Mouse (Mus musculus) thymus, adult 2 months (tissue): Measurements from ENCODE around the gene Rad54l. TPM values are rescaled to one million over a fixed set of nuclear protein-coding genes. Genes with fewer than 3 reads are reported as not detected.
A peak's percentile ranks its signal among the peaks of the same experiment; 100 is the strongest.

Source experiments
- DNase-seq: peaks from one replicate; pipeline ENCODE4 v3.0.0; 2021
- H3K27ac ChIP-seq: fragments of 200-500 bp; 2 replicates; pipeline ENCODE4 v1.5.1; 2012; ENCODE audit warnings: low read length, control low read depth; ENCODE audit not compliant: control insufficient read depth, insufficient read depth
- H3K27me3 ChIP-seq: fragments of 200-500 bp; 2 replicates; pipeline ENCODE4 v1.6.1; 2012; ENCODE audit warnings: mild to moderate bottlenecking, low read length, moderate library complexity, mixed read lengths; ENCODE audit not compliant: control insufficient read depth, insufficient read depth
- H3K36me3 ChIP-seq: fragments of 200-500 bp; 2 replicates; pipeline ENCODE4 v1.6.1; 2012; ENCODE audit warnings: mild to moderate bottlenecking, low read length, moderate library complexity; ENCODE audit not compliant: control insufficient read depth, insufficient read depth
- H3K4me1 ChIP-seq: fragments of 200-500 bp; replicated peaks from 2 replicates; pipeline ENCODE4 v1.6.1; 2012; ENCODE audit warnings: low read length; ENCODE audit not compliant: control insufficient read depth, insufficient read depth
- H3K4me3 ChIP-seq: fragments of 200-500 bp; 2 replicates; pipeline ENCODE4 v1.5.1; 2012; ENCODE audit warnings: mild to moderate bottlenecking, low read length, control low read depth, moderate library complexity; ENCODE audit not compliant: control insufficient read depth, insufficient read depth
- CTCF ChIP-seq: fragments of 200-500 bp; IDR thresholded peaks from 2 replicates; pipeline ENCODE4 v1.5.1; 2012; ENCODE audit warnings: mild to moderate bottlenecking, control low read depth, low read length, moderate library complexity, borderline replicate concordance; ENCODE audit not compliant: control insufficient read depth, poor library complexity, insufficient read depth; ENCODE audit errors: extremely low read depth
- POLR2A ChIP-seq: fragments of 200-500 bp; IDR thresholded peaks from 2 replicates; pipeline ENCODE4 v1.6.1; 2012; ENCODE audit warnings: mild to moderate bottlenecking, low read length, control low read depth, moderate library complexity; ENCODE audit not compliant: control insufficient read depth, poor library complexity, insufficient read depth; ENCODE audit errors: extremely low read depth
- WGBS: fragments of 180-500 bp; shearing (Covaris S2); methylation state at CpG from one replicate; pipeline ENCODE4 v1.1.7; 2018; 5-methylcytosine and 5-hydroxymethylcytosine counted together
- polyA plus RNA-seq: library from polyadenylated mRNA; depleted of rRNA; stranded (reverse); fragments of >200 nt; gene quantifications from 2 replicates; pipeline ENCODE4 v1.2.3, GENCODE M21; 2012

Rad54l gene
- polyA plus RNA-seq, 1 experiment, result 12.7 TPM

DNA sequence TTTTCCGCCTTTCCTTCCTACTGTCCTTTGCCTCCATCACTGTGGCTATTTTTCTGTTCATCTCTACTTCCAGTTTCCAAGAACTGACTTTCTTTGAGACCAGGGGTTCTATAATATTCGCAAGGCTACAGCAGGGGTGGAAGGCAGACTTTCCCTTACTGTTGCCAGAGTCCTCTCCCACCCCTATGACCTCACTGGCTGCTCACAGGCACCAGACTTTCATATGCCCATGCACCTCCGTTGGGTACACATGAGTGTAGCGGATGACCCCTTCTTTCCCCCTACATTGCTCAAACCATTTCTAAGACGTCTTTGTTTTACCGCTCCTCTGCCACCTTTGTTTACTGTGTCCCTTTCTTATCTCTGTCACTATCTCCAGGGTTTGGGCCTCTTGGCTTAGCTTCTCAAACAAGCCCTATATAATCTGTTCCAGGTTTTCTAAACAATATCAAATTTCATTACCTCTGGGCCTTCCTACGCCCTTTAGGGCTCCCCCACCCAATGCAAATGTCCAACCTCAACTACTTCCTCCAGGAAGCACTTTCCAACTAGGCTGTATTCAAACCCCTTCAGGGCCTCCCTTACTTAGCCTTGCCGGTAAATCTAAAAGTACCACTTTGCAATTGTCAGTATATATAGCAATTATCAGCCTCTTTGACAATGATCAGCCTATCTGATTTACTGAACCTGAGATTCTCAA lies 42.4 kb upstream of the Rad54l start:
- no peak overlapping the region for H3K27ac ChIP-seq
- H3K27me3 ChIP-seq, result no peaks in the 10 kb centered on the region
- H3K4me1 ChIP-seq, result peaks cover 7% of the 10 kb centered on the region
- WGBS, result 81% methylated on average over 8 of the region's 8 CpGs
- H3K36me3 ChIP-seq, result no peaks in the 10 kb centered on the region
- no peak for DNase-seq
- no peak for TF ChIP-seq POLR2A
- no peak for TF ChIP-seq CTCF
- H3K4me3 ChIP-seq, result no peak overlapping the region

DNA sequence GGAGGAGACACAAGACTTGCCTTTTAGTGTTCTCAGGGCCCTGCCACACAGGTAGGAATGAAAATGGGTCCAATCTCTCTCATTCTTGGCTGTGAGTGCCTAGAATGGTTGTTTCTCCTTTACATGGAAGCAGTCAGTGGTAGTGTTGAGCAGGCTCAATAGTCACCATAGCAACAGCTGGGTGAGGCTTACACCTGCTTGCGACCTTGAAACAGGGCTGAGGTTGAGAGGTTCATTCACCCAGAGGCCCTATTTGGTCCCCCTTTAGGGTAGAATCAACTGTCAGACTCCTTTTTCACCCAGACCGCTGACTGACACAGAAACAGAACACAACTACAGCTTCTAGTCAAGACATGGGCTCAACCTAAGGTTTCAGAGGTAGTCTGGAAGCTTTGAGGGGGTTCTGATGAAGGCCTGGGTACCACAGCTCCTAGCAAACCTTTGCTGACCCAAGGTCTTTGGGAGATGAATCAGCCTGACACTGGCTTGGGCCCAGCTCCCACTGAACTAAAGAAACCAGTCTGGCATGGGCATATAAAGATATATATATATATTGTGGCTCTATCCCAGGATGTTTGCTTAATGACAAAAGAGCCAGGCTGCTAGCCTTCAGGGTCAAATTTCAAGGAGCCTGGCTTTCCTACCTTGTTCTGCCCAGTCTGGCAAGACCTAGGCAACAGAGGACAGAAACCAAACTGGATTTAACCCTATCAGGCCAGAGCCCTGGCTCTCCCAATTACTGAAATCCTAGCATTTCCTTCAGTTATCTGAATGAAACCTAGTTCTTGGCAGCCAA lies 41.5 kb upstream of the Rad54l start:
- peaks cover 8% of the 10 kb centered on the region for H3K4me1 ChIP-seq
- DNase-seq, result no peak
- TF ChIP-seq CTCF, result no peak
- TF ChIP-seq POLR2A, result no peak
- no peak overlapping the region for H3K4me3 ChIP-seq
- H3K36me3 ChIP-seq, result no peaks in the 10 kb centered on the region
- no peaks in the 10 kb centered on the region for H3K27me3 ChIP-seq
- H3K27ac ChIP-seq, result no peak overlapping the region
- WGBS, result 70% methylated on average over 2 of the region's 2 CpGs

DNA sequence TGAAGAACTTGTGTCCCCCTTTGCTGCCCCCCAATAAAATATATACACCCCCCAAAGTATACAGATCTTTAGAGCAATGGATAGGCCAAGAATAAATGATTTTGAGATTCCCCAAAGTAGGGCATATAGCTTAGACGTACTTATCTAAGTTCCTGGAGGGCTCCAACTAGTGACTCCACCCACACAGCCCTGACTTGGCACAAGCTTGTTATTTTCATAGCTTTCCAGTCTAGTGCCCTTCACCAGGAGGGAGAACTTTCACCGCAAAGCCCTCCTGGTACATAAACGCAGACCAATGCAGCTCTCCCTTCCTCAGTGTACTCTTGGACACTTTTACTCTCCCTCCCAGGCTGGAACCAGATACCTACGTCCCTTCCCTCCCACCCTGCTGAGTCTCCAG lies 38.7 kb upstream of the Rad54l start:
- WGBS, result 89% methylated on average over 4 of the region's 4 CpGs
- Histone ChIP-seq H3K27ac (no peak overlapping the region), H3K27me3 (no peaks in the 10 kb centered on the region), H3K36me3 (0 out of 2 replicates have a peak, but pooled peaks cover 7% of the 10 kb centered on the region), H3K4me1 (peaks cover 3% of the 10 kb centered on the region; the same call in 1 of the 2 replicates), H3K4me3 (no peak overlapping the region)
- no peak for DNase-seq
- TF ChIP-seq POLR2A (no peak), CTCF (no peak)

DNA sequence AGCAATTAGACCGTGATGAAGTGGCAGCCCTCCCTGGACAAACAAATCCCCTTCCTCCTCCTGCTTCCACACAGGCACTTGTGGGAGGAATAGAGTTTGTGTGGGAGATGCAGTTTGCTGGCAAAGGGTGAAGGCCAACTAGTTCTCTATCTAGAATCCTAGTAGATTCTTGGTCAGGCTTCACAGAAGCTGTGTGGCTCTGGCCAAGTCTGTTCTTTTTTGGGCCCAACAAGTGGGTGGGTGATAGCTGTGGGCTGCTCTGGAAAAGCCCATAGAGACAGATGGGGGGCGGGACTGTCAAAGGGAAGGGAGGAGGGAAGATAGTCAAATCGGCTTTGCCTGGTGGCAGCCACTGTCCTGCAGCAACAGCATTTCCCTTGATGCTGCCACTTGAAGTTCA lies 37.3 kb upstream of the Rad54l start:
- TF ChIP-seq POLR2A, result no peak
- no peak for TF ChIP-seq CTCF
- H3K4me1 ChIP-seq, result peaks cover 3% of the 10 kb centered on the region; the same call in 1 of the 2 replicates
- no peak for DNase-seq
- WGBS, result 96% methylated on average over 3 of the region's 3 CpGs
- no peaks in the 10 kb centered on the region for H3K27me3 ChIP-seq
- H3K27ac ChIP-seq, result no peak overlapping the region
- 0 out of 2 replicates have a peak, but pooled peaks cover 11% of the 10 kb centered on the region for H3K36me3 ChIP-seq
- no peak overlapping the region for H3K4me3 ChIP-seq

DNA sequence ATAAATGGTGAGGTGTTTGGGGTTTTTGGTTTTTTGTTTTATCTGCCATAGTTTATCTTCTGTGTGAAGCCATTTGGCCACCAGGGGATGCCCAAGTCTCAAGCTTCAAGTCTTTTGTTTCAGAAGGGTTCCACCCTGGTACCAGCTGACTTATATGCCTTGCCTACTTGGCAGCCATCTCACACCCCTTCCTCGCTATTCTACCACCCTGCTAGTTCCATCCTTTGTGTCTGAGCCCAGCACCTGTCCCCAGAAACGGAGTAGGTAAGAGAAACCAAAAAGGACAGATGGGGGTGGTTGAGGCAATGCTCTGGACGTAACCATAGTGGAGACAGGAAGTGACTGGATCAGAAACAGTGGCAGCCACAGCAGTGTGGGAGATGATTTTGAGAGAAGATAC lies 36.4 kb upstream of the Rad54l start:
- peak; percentile 62 for DNase-seq
- no peak overlapping the region for H3K4me3 ChIP-seq
- no peak for TF ChIP-seq POLR2A
- no peak for TF ChIP-seq CTCF
- WGBS, result 27% methylated on average over 3 of the region's 3 CpGs
- peaks cover 3% of the 10 kb centered on the region; the same call in 1 of the 2 replicates for H3K4me1 ChIP-seq
- no peak overlapping the region; the same call in 1 of the 2 replicates for H3K27ac ChIP-seq
- no peaks in the 10 kb centered on the region for H3K27me3 ChIP-seq
- 0 out of 2 replicates have a peak, but pooled peaks cover 15% of the 10 kb centered on the region for H3K36me3 ChIP-seq

DNA sequence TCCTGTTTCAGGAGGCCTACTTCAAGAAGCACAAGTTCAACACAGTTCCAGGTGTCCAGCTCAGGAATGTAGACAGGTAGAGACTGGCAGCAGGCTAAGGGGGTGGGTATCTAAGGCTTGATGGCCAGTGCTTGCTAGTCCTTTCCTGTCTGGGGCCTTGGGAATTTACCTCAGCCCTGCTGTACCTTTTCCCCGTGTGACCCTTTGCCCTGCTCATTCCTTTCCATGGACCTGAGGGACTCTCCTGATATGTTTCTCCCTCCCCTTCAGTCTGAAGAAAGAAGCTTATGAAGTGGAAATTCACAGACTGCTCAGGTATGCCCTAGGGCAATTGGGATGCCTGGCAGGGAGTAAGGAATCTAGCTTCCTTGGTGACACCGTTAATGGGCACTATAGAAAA lies 34.4 kb upstream of the Rad54l start:
- Histone ChIP-seq H3K36me3 (0 out of 2 replicates have a peak, but pooled peaks cover 16% of the 10 kb centered on the region), H3K27ac (no peak overlapping the region), H3K4me3 (no peak overlapping the region), H3K27me3 (no peaks in the 10 kb centered on the region), H3K4me1 (peaks cover 3% of the 10 kb centered on the region; the same call in 1 of the 2 replicates)
- DNase-seq, result no peak
- whole genome bisulfite sequencing, result 93% methylated on average over 2 of the region's 2 CpGs
- TF ChIP-seq POLR2A, result no peak
- no peak for TF ChIP-seq CTCF
